Comparison of ENCODE assay signal across 14 mouse cellular contexts in the genomic region with DNA sequence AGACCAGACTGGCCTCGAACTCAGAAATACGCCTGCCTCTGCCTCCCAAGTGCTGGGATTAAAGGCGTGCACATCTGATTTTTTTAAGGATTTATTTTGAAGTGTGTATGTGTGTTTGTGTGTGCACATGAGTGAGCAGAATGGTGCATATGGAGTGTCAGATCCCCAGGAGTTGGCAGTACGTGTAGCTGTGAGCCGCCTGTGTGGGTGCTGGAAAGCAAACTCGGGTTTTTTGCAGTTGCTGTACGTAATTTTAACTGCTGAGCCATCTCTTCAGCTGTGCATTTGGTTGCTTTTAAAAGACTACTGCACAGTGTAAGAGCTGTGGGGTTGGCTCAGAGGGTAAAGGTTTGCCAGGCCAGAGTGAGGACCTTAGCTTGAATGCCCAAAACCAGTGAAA. TPM values are rescaled to one million over a fixed set of nuclear protein-coding genes. Genes with fewer than 3 reads are reported as not detected.
DNase-seq lines count a peak whose midpoint lies in the region.
"Had no signal": no experiment of that assay in that cellular context is flagged by ENCODE, and none has a peak within 500 bp of the region (broad histone marks: within the 10 kb centered on the region; RNA-seq: fewer than 3 reads in every experiment).

No protein-coding gene starts in this region.

- DNase-seq in heart, adult 11 months, result peak; percentile 44
- no peak for DNase-seq in heart, adult 8-10 months (ENCODE audit: low spot score)
- peak; percentile 53 for DNase-seq in brain, adult 2 months (ENCODE audit: low read depth, low spot score)
- peak; percentile 22 for DNase-seq in telencephalon, adult 2 months (ENCODE audit: low read depth, low spot score)
- DNase-seq in natural killer cell, adult 2 months (ENCODE audit: low spot score in 2 of 2), result no peak
- DNase-seq: adrenal gland, adult 2 months; adrenal gland, postnatal 10 days; adrenal gland, postnatal 25 days; cerebellum, adult 11-12 months; cerebellum, adult 2 months; cerebellum, adult 9-10 months; cerebellum, postnatal 10 days; cerebellum, postnatal 25 days; forebrain, postnatal 0 days had no signal

RNA-seq across cellular contexts. Expression of a gene that starts 8.1 kb away (rescaled TPM):
- total RNA-seq in heart, adult 8-10 months (2022), result 10 to 100 TPM; 10.8 to 13.7 (median 11.3) TPM

RNA-seq across cellular contexts. Expression of a gene that starts 14.5 kb away (rescaled TPM):
- total RNA-seq in heart, adult 8-10 months (2022), result 1 to 10 TPM in 1 of 4 experiments, under 1 TPM in 2, not detected in 1; 0.66 to 1.1 (median 0.92) TPM

Comparison
In these comparisons a context has a peak if more than half of its experiments do, and no peak if none do; other contexts are left out.
1. DNase-seq: peak in heart, adult 11 months (single experiment), brain, adult 2 months (single experiment) and telencephalon, adult 2 months (single experiment); none in heart, adult 8-10 months (single experiment) and natural killer cell, adult 2 months (0 of 2).